Mouse (Mus musculus): Measurements from ENCODE around the gene Srpr.

DNA sequence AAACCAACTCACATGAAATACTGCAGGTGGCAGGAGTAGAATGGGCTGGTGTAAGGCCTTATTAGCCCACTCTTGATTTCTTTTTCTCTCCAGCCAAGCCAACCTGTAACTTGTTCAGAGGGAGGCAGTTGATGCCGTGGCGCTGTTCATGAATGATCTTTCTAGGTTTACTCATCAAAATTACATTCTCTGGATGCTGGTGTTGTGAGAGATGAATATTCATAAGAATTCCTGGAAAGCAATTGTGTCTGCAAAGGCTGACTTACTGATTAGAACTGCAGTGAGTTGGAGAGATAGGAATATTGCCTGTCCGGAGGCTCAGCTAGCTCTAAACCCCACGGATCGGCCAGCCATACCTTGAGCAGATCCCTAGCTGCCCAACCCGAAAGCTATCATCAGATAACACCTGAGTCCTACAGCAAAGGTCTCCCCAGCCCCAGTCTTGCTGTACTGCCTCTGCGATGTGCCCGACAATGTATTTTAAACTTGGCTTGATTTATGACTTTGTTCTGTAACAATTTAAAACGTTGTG is 620 bp downstream of the Srpr start:
- TF ChIP-seq GATA1 (IDR thresholded peaks at IDR 0.05; ENCODE audit: borderline replicate concordance, low read length) (no peak), FLI1 (IDR thresholded peaks at IDR 0.05; ENCODE audit: low read length) (no peak)

Data from megakaryocyte, embryonic 14.5 days (primary cell).